Mouse (Mus musculus) kidney, adult 11 months (tissue): ENCODE data around the gene Mgat5.

ENCODE experiments used
- DNase-seq: peaks from one replicate; pipeline ENCODE4 v3.0.0; 2022

Mgat5 gene

DNA sequence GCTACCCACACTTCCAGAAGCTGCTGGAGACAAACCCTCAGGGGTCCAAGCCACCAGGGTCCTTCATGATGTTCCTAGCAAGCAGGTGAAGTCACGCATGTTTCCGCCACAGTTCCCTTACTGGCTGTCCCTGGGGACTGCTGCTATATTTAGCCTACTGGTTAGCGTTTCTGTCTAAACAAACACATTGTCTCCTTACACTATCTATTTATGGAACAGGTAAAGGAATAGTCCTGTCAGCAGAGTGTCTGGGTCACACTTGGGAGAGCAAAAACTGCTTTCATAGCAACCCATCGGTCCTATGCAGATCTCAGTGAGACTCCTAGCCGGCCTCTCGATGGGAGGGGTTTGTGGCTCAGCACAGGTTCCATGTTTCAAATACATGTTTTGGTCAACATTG, 306.5 kb downstream of the Mgat5 start:
- no peak for DNase-seq

- no peak for DNase-seq
These were observed 307.9 kb downstream of the Mgat5 start for GRCm38 (mm10) chr1:127512709-127513108.

DNA sequence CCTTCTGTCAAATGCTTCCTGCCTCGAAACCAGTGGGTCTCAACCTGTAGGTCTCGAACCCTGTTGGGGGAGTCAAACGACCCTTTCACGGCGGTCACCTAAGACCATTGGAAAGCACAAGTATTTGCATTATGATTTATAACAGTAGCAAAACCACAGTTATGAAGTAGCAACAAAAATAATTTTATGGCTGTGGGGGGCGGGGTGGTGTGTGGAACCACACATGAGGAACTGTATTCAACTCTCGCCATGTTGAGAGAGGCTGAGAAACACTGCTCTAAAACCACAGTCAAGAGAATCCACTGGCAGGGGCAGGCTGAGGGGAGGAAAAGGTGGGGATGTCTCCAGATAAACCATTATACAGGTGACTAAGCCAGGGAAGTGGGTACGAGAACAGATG, 308.3 kb downstream of the Mgat5 start:
- no peak for DNase-seq

DNA sequence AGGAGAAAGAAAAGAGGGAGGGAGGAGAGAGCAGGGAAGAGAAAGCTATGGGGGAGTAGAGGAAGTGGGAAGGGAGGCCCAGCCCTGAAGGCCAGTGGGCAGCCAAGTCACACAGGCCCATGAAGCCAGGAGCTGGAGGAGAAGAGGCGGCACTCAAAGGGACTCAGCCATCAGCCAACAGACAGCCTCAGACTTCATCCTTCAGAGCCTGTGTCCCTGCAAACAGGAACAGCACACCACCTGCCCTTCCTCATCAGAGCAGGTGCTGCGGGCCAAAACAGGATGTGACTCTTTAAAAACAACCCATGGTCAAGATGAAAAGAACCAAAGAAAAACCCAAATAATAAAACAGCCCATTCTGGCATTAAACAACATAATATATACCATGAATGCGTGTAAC, 308.8 kb downstream of the Mgat5 start:
- no peak for DNase-seq

- DNase-seq: no peak
These were observed 309.7 kb downstream of the Mgat5 start for GRCm38 (mm10) chr1:127514479-127514878.

GRCm38 (mm10) chr1:127514888-127515287, 310.1 kb downstream of the Mgat5 start:
- DNase-seq: no peak

DNA sequence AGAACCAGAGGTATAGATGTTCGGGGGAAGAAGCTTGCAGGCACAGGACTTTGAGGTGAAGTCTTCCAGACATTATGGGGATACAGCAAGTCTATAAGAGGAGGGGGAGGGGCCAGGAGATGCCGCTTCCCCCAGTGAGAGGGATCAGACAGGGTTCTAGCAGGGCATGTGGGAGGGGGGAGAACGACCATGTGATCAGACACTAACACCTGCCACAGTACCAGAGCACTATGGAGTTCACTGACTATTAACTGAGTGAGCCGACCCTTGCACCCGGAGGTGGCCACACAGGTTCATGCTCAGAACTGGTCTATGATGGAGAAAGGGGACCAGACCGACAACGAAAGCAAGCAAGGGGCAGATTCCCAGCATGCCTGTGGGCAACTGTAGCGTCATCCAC, 318.5 kb downstream of the Mgat5 start:
- no peak for DNase-seq

- DNase-seq: no peak
These were observed 326.2 kb downstream of the Mgat5 start for GRCm38 (mm10) chr1:127530849-127531580.

DNA sequence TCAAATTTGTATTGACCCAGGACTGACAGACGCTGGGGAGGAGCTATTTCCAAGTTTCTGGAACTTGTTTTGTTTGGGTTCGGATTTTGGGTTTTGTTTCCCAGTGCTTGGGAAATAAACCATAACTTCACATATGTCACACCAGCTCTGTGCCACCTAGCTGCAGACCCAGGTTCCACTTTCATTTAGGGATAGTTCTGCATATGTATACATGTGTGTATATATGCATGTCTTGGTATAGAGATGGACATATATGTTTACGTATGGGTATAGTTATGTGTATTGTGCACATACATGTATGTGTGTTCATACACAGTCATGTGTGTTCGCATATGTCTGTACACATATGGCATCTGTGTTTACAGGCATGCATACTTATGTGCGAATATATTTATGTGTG, 326.9 kb downstream of the Mgat5 start:
- no peak for DNase-seq

DNA sequence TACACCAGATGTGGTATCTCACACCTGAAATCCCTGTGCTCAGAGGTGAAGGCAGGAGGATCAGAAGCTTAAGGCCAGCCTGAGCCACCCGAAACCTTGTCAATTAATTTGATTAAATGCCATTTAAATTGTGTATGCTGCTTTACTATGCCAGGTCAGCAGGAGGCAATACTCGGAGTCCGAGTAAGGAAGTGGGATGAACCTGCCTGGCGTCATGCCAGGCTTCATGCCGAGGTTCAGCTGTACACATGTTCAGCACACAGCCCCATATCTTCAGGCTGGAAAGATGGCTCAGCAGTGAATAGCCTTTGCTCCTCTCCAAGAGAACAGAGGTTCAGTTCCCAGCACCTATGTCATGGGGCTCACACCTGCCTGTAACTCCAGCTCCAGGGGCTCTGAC, 331.6 kb downstream of the Mgat5 start:
- no peak for DNase-seq

GRCm38 (mm10) chr1:127537204-127538038, 332.6 kb downstream of the Mgat5 start:
- DNase-seq: no peak
